Mouse (Mus musculus) adrenal gland, postnatal 36 days (tissue): ENCODE measurements at regions not wholly inside any gene's neighbourhood (a gene's known extent, or its start where the extent isn't known, plus 50 kb on each side); places are given as distances from the start of the nearest gene placed in this dataset.

ENCODE experiments used
- DNase-seq, 2 experiments: peaks; one replicate each; pipeline ENCODE4 v3.0.0; 2021; ENCODE audit warnings: mixed read lengths in 1 of 2

- no peak for DNase-seq
These were observed 234.2 kb downstream of the Il20rb start for GRCm38 (mm10) chr9:100252409-100252808.
